Mouse (Mus musculus) forebrain, embryonic 16.5 days (tissue): ENCODE data around the gene Lag3. TPM values are rescaled to one million over a fixed set of nuclear protein-coding genes. Genes with fewer than 3 reads are reported as not detected.

Experiments used
- ATAC-seq: fragments of 200-750 bp; cut with Nextera tagmentation; 2 replicates; pipeline ENCODE4 v1.8.0; 2017; ENCODE audit warnings: mild to moderate bottlenecking, moderate library complexity
- H3K27ac ChIP-seq: fragments of 300-500 bp; sonication (generic); 2 replicates; pipeline ENCODE4 v1.5.1; 2014; ENCODE audit warnings: low read length, control low read depth
- H3K27me3 ChIP-seq: fragments of 300-500 bp; sonication (generic); replicated peaks from 2 replicates; pipeline ENCODE4 v1.6.1; 2014; ENCODE audit warnings: low read length; ENCODE audit not compliant: control insufficient read depth, insufficient read depth
- H3K36me3 ChIP-seq: fragments of 300-500 bp; sonication (generic); 2 replicates; pipeline ENCODE4 v1.6.1; 2014; ENCODE audit not compliant: control insufficient read depth, insufficient read depth
- H3K4me1 ChIP-seq: fragments of 300-500 bp; sonication (generic); replicated peaks from 2 replicates; pipeline ENCODE4 v1.6.1; 2014; ENCODE audit warnings: low read length; ENCODE audit not compliant: control insufficient read depth, insufficient read depth
- H3K4me2 ChIP-seq: fragments of 300-500 bp; sonication (generic); 2 replicates; pipeline ENCODE4 v1.6.1; 2014; ENCODE audit warnings: mild to moderate bottlenecking, low read length, control low read depth
- H3K4me3 ChIP-seq: fragments of 300-500 bp; sonication (generic); replicated peaks from 2 replicates; pipeline ENCODE4 v1.5.1; 2014; ENCODE audit warnings: mild to moderate bottlenecking, low read length, control low read depth
- H3K9ac ChIP-seq: fragments of 300-500 bp; sonication (generic); replicated peaks from 2 replicates; pipeline ENCODE4 v1.6.1; 2014; ENCODE audit warnings: low read depth, low read length, control low read depth
- H3K9me3 ChIP-seq: fragments of 300-500 bp; sonication (generic); 2 replicates; pipeline ENCODE4 v1.6.1; 2016; ENCODE audit warnings: low read length; ENCODE audit not compliant: control insufficient read depth
- WGBS: fragments of 180-500 bp; shearing (Covaris S2); extraction: QIAGEN DNeasy Blood & Tissue Kit; methylation state at CpG from one replicate; pipeline ENCODE4 v1.1.7; 2014; 5-methylcytosine and 5-hydroxymethylcytosine counted together
- polyA plus RNA-seq: library from polyadenylated mRNA; unstranded; fragments of >200 nt; fragmentation: Nextera tagmentation; extraction: Ambion mirVana; gene quantifications from 2 replicates; pipeline ENCODE4 v1.2.1, GENCODE M21; 2015

The Lag3 gene
- polyA plus RNA-seq, 1 experiment from 2014 or later: 2.9 TPM

- peaks cover 14% of the 10 kb centered on the region for H3K36me3 ChIP-seq
- H3K9ac ChIP-seq: peak overlapping the region; percentile 99
- peak overlapping the region; percentile 100 for H3K27ac ChIP-seq
- 0% methylated on average over 12 of the region's 12 CpGs for WGBS
- ATAC-seq: no peak
- H3K9me3 ChIP-seq: no peaks in the 10 kb centered on the region
- H3K4me2 ChIP-seq: peak overlapping the region; percentile 93
- H3K27me3 ChIP-seq: no peaks in the 10 kb centered on the region
- peak overlapping the region; percentile 78 for H3K4me3 ChIP-seq
- H3K4me1 ChIP-seq: peaks cover 57% of the 10 kb centered on the region
These were observed 4.6 kb upstream of the Lag3 start for GRCm38 (mm10) chr6:124915942-124916694.

DNA sequence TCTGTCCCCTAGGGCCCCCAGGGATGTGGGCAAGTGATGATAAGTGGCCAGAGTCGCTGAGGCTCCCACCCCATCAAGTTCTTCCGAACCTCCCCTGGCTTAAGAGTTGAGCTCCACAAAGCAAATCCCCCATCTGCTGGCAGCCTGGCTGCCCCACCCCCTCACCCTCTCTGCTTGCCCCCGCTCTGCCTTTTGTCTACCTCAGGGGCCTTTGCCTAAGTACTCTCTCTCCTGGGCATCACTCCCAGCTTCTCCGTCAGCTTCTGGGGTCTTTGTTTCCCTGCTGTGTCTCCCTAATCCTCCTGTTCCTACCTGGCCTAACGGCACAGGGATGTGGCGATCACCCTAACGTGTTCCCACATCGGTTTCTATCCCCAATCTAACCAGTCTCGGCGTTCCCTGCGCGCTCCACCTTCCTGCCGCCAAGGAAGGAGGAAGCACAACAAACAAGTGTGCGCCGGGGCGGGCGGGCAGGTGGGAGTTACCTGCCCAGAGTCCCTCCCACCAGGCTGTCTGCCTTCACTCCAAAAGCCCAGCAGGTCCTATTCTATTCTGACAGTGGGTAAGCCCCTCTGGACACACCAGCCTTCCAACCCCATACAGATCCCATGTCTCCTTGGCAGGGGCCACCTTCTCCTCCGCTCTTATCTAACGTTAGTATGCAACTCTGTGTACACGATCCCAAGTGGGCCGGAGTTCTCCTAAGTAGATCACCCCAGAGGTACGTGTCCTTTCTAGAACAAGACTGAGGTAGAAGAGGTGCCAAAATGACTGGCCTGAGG, 3.8 kb upstream of the Lag3 start:
- Histone ChIP-seq H3K9ac (peak overlapping the region; percentile 99), H3K9me3 (no peaks in the 10 kb centered on the region), H3K27me3 (no peaks in the 10 kb centered on the region), H3K4me2 (peak overlapping the region; percentile 93), H3K4me1 (peaks cover 50% of the 10 kb centered on the region), H3K4me3 (peak overlapping the region; percentile 78), H3K36me3 (peaks cover 14% of the 10 kb centered on the region), H3K27ac (peak overlapping the region; percentile 100)
- WGBS: 4% methylated on average over 21 of the region's 22 CpGs
- no peak for ATAC-seq

GRCm38 (mm10) chr6:124914511-124914910, 3.0 kb upstream of the Lag3 start:
- ATAC-seq: no peak
- Histone ChIP-seq H3K27me3 (no peaks in the 10 kb centered on the region), H3K4me1 (peaks cover 50% of the 10 kb centered on the region), H3K9ac (peak overlapping the region; percentile 99), H3K9me3 (no peaks in the 10 kb centered on the region), H3K4me3 (peak overlapping the region; percentile 78), H3K4me2 (peak overlapping the region; percentile 93), H3K27ac (peak overlapping the region; percentile 21; the same call in 1 of the 2 replicates), H3K36me3 (peaks cover 14% of the 10 kb centered on the region)
- 80% methylated on average over 7 of the region's 7 CpGs for WGBS

DNA sequence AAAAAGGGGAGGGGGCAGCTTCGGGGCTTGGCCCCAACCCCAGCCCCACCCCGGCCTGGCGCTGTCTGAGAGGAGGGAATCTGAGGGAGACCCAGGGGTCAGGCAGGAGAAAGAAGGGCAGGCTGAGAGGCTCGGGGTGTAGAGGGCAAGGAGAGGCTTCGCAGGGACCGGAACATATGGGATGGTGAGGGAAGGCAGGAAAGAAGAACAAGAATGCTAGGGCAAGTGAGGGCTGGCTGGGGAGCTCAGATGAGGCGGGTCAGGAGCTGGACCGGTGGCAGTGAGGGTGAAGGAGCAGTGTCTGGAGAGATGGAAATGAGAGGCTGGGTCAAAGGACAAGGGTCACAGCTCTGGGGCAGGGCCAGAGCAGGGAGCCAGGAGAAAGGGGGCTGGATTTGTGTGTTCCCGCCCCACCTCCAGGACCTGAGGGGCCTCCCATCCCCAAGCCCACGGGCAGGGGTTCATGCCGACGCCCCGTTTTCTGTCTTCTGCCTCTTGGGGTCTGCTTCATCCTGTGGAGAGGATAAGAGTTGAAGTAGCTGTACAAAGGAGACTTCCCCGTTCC, 2.3 kb upstream of the Lag3 start:
- no peak for ATAC-seq
- H3K9me3 ChIP-seq: no peaks in the 10 kb centered on the region
- H3K27ac ChIP-seq: 0 out of 2 replicates have a peak overlapping the region, but pooled peaks have one; percentile 9
- no peak overlapping the region for H3K4me3 ChIP-seq
- H3K27me3 ChIP-seq: no peaks in the 10 kb centered on the region
- WGBS: 76% methylated on average over 14 of the region's 14 CpGs
- no peak overlapping the region for H3K4me2 ChIP-seq
- H3K4me1 ChIP-seq: peaks cover 44% of the 10 kb centered on the region
- H3K36me3 ChIP-seq: peaks cover 14% of the 10 kb centered on the region
- H3K9ac ChIP-seq: no peak overlapping the region

GRCm38 (mm10) chr6:124913214-124913613, 1.7 kb upstream of the Lag3 start:
- H3K27me3 ChIP-seq: no peaks in the 10 kb centered on the region
- WGBS: 74% methylated on average over 6 of the region's 6 CpGs
- H3K36me3 ChIP-seq: peaks cover 14% of the 10 kb centered on the region
- H3K4me2 ChIP-seq: no peak overlapping the region
- H3K9me3 ChIP-seq: no peaks in the 10 kb centered on the region
- H3K27ac ChIP-seq: no peak overlapping the region
- H3K9ac ChIP-seq: no peak overlapping the region
- H3K4me3 ChIP-seq: no peak overlapping the region
- peaks cover 38% of the 10 kb centered on the region for H3K4me1 ChIP-seq
- ATAC-seq: no peak

DNA sequence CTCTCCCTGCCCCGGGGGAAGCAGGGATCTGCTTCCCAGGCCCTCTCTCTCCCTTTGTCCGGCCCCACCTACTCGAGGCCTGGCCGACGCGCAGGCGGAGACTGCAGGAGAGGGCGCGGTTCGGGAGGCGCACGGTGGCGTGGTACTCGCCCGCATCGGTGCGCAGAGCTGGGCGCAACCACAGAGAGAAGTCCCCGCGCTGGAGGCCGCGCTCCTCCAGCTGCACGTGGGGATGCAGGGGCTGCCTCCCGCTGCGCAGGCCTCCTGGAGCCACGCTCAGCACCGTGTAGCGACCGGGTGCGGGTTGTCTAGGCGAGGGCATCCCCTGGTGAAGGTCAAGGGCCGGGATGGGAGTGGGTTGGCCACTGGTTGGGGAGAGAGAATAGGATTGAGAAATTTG, 1.5 kb downstream of the Lag3 start:
- ATAC-seq: 0 out of 2 replicates have a peak, but pooled peaks have one; percentile 13
- Histone ChIP-seq H3K9ac (peak overlapping the region; percentile 27; the same call in 1 of the 2 replicates), H3K27ac (no peak overlapping the region), H3K4me2 (peak overlapping the region; percentile 22), H3K36me3 (peaks cover 14% of the 10 kb centered on the region), H3K27me3 (no peaks in the 10 kb centered on the region), H3K4me3 (no peak overlapping the region), H3K9me3 (no peaks in the 10 kb centered on the region), H3K4me1 (peaks cover 30% of the 10 kb centered on the region)
- 5% methylated on average over 32 of the region's 32 CpGs for WGBS

DNA sequence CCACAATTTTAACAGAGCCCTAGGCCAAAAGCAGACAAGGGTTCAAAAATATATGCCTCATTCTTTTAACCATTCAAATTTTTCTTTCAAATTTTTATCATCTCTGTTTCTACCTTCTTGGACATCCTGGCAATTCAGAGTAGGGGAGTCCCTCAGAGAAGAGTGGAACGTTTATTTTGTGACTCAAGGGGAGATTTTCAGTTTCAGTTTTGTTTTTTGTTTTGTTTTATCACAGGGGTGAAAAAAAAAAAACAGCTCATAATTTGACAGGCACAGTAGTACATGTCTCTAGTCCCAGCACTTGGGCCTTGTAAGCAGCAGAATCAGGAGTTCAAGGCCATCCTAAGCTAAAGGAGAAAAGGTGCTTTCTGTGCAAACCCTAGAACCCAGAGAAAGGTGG, 3.7 kb downstream of the Lag3 start:
- ATAC-seq: no peak
- H3K27me3 ChIP-seq: no peaks in the 10 kb centered on the region
- H3K4me3 ChIP-seq: no peak overlapping the region
- H3K4me2 ChIP-seq: no peak overlapping the region
- no peak overlapping the region for H3K9ac ChIP-seq
- H3K36me3 ChIP-seq: no peaks in the 10 kb centered on the region
- WGBS: 85% methylated on average over 1 of the region's 1 CpGs
- H3K4me1 ChIP-seq: peaks cover 28% of the 10 kb centered on the region
- H3K9me3 ChIP-seq: no peaks in the 10 kb centered on the region
- H3K27ac ChIP-seq: no peak overlapping the region

DNA sequence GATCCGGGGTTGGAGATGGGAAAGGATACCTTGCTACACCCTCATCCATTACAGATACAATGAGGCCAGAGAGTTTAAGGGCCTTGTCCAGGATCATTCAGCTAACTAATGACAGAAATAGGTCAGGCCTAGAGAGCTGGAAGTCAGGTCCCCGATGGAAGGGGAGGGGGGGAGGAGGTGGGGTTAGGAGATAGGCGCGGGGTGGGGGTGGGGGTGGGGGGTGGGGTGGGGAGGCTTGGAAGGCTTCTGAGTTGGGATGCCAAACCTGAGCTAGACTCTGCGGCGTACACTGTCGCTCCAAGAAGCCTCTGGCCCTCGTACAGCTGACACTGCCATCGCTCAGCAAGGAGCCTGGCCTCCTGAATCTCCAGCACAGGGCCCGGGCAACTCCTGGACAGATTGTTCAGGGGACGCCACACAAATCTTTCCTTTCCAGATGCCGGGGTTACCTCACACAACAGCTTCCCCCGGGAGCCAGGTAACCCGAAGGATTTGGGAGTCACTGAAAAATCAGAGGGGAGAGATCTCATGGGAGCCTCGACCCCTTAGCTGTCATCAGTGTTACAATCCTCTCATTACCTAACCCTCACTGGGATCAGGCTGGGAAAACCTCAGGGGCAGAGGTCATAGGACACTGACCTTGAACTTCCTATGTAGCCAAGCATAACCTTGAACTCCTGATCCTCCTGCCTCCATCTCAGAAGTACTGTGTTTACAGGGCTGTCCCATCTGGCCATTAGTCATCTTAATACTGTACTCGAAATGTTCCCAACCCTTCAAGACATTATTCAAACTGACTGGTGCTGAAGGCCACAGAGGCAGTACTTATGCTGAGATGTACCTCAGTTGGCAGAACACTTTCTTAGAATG, 6.3 kb downstream of the Lag3 start:
- 26% methylated on average over 16 of the region's 16 CpGs for WGBS
- Histone ChIP-seq H3K4me1 (peaks cover 25% of the 10 kb centered on the region), H3K27ac (peak overlapping the region; percentile 100), H3K4me2 (peak overlapping the region; percentile 83), H3K27me3 (no peaks in the 10 kb centered on the region), H3K36me3 (no peaks in the 10 kb centered on the region), H3K9ac (peak overlapping the region; percentile 69), H3K4me3 (peak overlapping the region; percentile 48), H3K9me3 (no peaks in the 10 kb centered on the region)
- ATAC-seq: no peak
